8 mouse cellular contexts compared by ENCODE assay signal in the genomic region with DNA sequence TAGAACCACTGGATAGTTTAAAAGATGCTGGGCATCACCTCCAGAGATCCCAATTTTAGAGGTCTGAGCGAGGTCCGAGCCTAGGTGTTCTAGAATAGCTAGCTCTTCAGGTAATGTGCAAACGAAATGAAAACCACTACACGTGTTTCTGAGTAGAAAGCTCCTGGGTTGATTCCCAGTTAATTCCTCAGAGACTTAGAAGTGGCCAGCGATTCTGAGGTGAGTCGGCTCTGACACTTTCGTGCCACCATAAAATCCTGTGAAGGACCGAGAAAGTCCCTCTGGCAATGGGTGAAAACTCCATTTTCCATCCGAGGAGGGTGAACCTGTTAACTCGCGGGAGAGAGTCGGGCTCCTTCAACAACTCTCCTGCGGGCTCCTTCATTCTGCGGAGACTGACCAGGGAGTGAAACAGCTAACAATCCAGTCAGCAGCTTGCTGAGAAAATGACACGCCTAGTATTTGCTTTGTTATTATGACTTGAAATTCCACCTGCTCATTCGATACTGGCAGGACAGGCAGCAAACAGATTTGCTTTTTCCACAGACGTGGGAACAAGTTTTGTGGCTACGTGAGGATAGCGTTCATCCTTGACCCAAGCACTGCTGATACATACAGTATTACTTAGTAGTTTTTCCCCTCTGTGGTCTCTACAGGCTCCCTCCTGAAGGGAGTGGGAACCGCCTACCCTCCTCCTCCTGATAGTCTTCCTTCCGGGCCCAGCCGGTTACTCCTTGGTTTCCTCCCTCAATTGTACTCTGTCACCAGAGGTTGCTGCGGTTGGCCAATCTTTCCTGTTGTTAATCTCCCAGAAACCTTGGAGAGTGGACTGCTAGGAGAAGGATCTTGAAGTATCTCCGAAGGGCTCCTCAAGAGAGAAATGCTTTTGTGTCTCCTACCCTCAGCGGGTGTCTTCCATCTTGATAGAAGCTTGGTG. TPM values are rescaled to one million over a fixed set of nuclear protein-coding genes. Genes with fewer than 3 reads are reported as not detected.
A peak's percentile ranks its signal among the peaks of the same experiment; 100 is the strongest.
DNase-seq lines count a peak whose midpoint lies in the region; ATAC-seq and TF ChIP-seq lines count a peak whose summit lies in the region.

No protein-coding gene starts in this region.

- TF ChIP-seq CTCF in left cerebral cortex, adult 2 months (IDR thresholded peaks at IDR 0.05), result no peak

- intact Hi-C loops in left cerebral cortex, adult 2 months (cut with DNase I), result loop anchor here (2.0 kb wide), 1 partner anchor 19 kb away; a partner anchor contains a TSS
- intact Hi-C loops in left cerebral cortex, postnatal 10 days (cut with DNase I), result no loop called here

- no peak for ATAC-seq in forebrain, embryonic 16.5 days
- peak; percentile 74 for ATAC-seq in megakaryocyte progenitor cell, adult 5-6 weeks (replicated peaks; ENCODE audit: poor library complexity)

- H3K4me2 ChIP-seq in forebrain, embryonic 16.5 days (ENCODE audit: low read length), result peak overlapping the region; percentile 67

- WGBS in forebrain, embryonic 16.5 days, result 21% methylated on average over 25 of the region's 25 CpGs

- H3K27me3 ChIP-seq in forebrain, embryonic 16.5 days (replicated peaks; ENCODE audit: control insufficient read depth, insufficient read depth, low read length), result 0 out of 2 replicates have a peak, but pooled peaks cover 4% of the 10 kb centered on the region

- no peak overlapping the region; the same call in none of the 2 replicates for H3K27ac ChIP-seq in left cerebral cortex, adult 2 months
- H3K27ac ChIP-seq in forebrain, embryonic 16.5 days (ENCODE audit: low read length), result no peak overlapping the region

- H3K9me3 ChIP-seq in forebrain, embryonic 16.5 days (ENCODE audit: control insufficient read depth, low read length), result no peaks in the 10 kb centered on the region

- H3K4me1 ChIP-seq in forebrain, embryonic 16.5 days (replicated peaks; ENCODE audit: control insufficient read depth, insufficient read depth, low read length), result peaks cover 7% of the 10 kb centered on the region

- no peak for DNase-seq in left cerebral cortex, adult 2 months (ENCODE audit: extremely low spot score in 1 of 2, low spot score in 2 of 2)
- DNase-seq in left cerebral cortex, postnatal 10 days (ENCODE audit: extremely low spot score in 1 of 2, low spot score in 2 of 2), result no peak
- peak; percentile 56 for DNase-seq in kidney, postnatal 14 days
- no peak for DNase-seq in adrenal gland, adult (ENCODE audit: inconsistent age in 2 of 2, low spot score in 1 of 2)
- no peak for DNase-seq in adrenal gland, postnatal 14 days
- no peak for DNase-seq in Muller cell, postnatal 12 days (ENCODE audit: inconsistent ontology term)

- peak overlapping the region; percentile 74 for H3K4me3 ChIP-seq in left cerebral cortex, adult 2 months
- peak overlapping the region; percentile 67 for H3K4me3 ChIP-seq in forebrain, embryonic 16.5 days (replicated peaks; ENCODE audit: low read length)

- H3K9ac ChIP-seq in forebrain, embryonic 16.5 days (replicated peaks; ENCODE audit: low read depth, low read length), result peak overlapping the region; percentile 72

- no peaks in the 10 kb centered on the region for H3K36me3 ChIP-seq in forebrain, embryonic 16.5 days (ENCODE audit: control insufficient read depth, insufficient read depth)

RNA-seq across cellular contexts. Expression of a gene that starts 7.5 kb away (rescaled TPM):
- under 1 TPM; 0.66 to 0.91 TPM for total RNA-seq in left cerebral cortex, adult 2 months (2021)
- total RNA-seq in left cerebral cortex, postnatal 10 days (2021), result under 1 TPM; 0.77 to 0.99 TPM
- 2.1 and 3.0 TPM in 2 replicates for polyA plus RNA-seq in forebrain, embryonic 16.5 days (2015; fragmentation: Nextera tagmentation; extraction: Ambion mirVana)
- total RNA-seq in megakaryocyte progenitor cell, adult 5-6 weeks (2015), result 0.61 and 1.5 TPM in 2 replicates
- 0.29 and 1.8 TPM in 2 replicates for total RNA-seq in megakaryocyte progenitor cell, adult 5-6 weeks (2017)
- 0.38 and 0.74 TPM in 2 replicates for total RNA-seq in adrenal gland, postnatal 14 days (2021)

RNA-seq across cellular contexts. Expression of a gene that starts 16.7 kb away (rescaled TPM):
- 10 to 100 TPM; 25.5 to 25.9 TPM for total RNA-seq in left cerebral cortex, adult 2 months (2021)
- total RNA-seq in left cerebral cortex, postnatal 10 days (2021), result 10 to 100 TPM; 22.0 to 23.5 TPM
- polyA plus RNA-seq in forebrain, embryonic 16.5 days (2015; fragmentation: Nextera tagmentation; extraction: Ambion mirVana), result 12.2 and 12.3 TPM in 2 replicates
- total RNA-seq in megakaryocyte progenitor cell, adult 5-6 weeks (2015), result 65.8 and 66.4 TPM in 2 replicates
- 15.3 and 17.4 TPM in 2 replicates for total RNA-seq in megakaryocyte progenitor cell, adult 5-6 weeks (2017)
- total RNA-seq in adrenal gland, postnatal 14 days (2021), result 5.1 and 5.4 TPM in 2 replicates

RNA-seq across cellular contexts. Expression of a gene that starts 19.1 kb away (rescaled TPM):
- 100 to 1,000 TPM; 188 to 196 TPM for total RNA-seq in left cerebral cortex, adult 2 months (2021)
- total RNA-seq in left cerebral cortex, postnatal 10 days (2021), result 100 to 1,000 TPM; 183 to 200 TPM
- 375 and 392 TPM in 2 replicates for polyA plus RNA-seq in forebrain, embryonic 16.5 days (2015; fragmentation: Nextera tagmentation; extraction: Ambion mirVana)
- 41.4 and 42.1 TPM in 2 replicates for total RNA-seq in megakaryocyte progenitor cell, adult 5-6 weeks (2015)
- 148 and 184 TPM in 2 replicates for total RNA-seq in megakaryocyte progenitor cell, adult 5-6 weeks (2017)
- total RNA-seq in adrenal gland, postnatal 14 days (2021), result 71.8 and 77.5 TPM in 2 replicates

RNA-seq across cellular contexts. Expression of a gene that starts 29.6 kb away (rescaled TPM):
- 10 to 100 TPM; 27.0 to 29.6 TPM for total RNA-seq in left cerebral cortex, adult 2 months (2021)
- total RNA-seq in left cerebral cortex, postnatal 10 days (2021), result 10 to 100 TPM; 25.9 to 29.2 TPM
- polyA plus RNA-seq in forebrain, embryonic 16.5 days (2015; fragmentation: Nextera tagmentation; extraction: Ambion mirVana), result 40.1 and 44.2 TPM in 2 replicates
- total RNA-seq in megakaryocyte progenitor cell, adult 5-6 weeks (2015), result 0.72 and 1.4 TPM in 2 replicates
- 0.71 and 2.7 TPM in 2 replicates for total RNA-seq in megakaryocyte progenitor cell, adult 5-6 weeks (2017)
- 8.2 and 8.7 TPM in 2 replicates for total RNA-seq in adrenal gland, postnatal 14 days (2021)

RNA-seq across cellular contexts. Expression of a gene that starts 30.7 kb away (rescaled TPM):
- 100 to 1,000 TPM; 605 to 647 TPM for total RNA-seq in left cerebral cortex, adult 2 months (2021)
- 100 to 1,000 TPM; 631 to 653 TPM for total RNA-seq in left cerebral cortex, postnatal 10 days (2021)
- 74.1 and 89.8 TPM in 2 replicates for polyA plus RNA-seq in forebrain, embryonic 16.5 days (2015; fragmentation: Nextera tagmentation; extraction: Ambion mirVana)
- 0.30 TPM in 1 of 2 replicates, not detected in the other for total RNA-seq in megakaryocyte progenitor cell, adult 5-6 weeks (2015)
- total RNA-seq in megakaryocyte progenitor cell, adult 5-6 weeks (2017), result 0.12 and 0.84 TPM in 2 replicates
- 6.0 and 9.3 TPM in 2 replicates for total RNA-seq in adrenal gland, postnatal 14 days (2021)
